Mouse (Mus musculus): ENCODE data around the gene Cbx5.
A peak's percentile ranks its signal among the peaks of the same experiment; 100 is the strongest.
"Not testable (repeated sequence)": the region's sequence is repeated elsewhere in the genome, so short reads cannot be mapped to it uniquely, and the experiment has no call there.

Cbx5 gene

DNA sequence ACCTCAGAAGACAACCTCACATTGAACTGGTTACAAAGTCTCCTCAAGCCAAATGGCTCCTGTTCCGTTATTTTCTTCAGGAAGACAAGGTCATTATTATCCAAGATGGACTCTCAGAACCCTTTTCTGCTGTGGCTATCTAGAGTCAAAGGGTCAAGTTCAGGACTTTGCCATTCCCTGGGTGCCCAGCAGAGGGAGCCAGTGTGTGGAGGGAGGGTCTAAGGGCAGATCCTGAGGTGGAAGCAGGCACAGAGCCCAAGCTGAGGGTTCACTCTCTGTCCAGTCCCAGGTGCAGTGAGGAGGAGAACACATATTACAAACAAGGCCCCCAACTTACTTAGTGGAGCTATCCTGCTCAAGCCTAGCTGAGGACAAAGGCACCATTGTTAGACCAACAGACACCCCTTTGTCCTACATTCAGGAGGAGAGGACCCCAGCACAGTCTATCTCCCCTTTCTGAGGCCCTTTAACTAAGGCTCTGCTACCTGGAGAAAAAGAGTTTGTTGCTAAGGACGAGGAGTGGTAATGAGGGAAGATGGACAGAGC is 10.7 kb upstream of the Cbx5 start:
- peak; percentile 51 for DNase-seq

DNA sequence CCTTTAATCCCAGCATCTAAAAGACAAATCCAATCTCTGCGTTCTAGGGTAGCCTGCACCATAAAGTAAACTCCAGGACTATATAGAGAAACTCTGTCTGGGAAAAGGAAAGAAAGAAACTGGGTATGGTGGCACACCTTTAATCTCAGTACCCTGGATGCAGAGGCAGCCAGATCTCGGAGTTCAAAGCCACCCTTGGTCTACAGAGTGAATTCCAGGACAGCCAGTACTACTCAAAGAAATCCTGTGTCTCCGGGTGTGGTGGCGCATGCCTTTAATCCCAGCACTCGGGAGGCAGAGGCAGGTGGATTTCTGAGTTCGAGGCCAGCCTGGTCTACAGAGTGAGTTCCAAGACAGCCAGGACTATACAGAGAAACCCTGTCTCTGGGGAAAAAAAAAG is 9.9 kb upstream of the Cbx5 start:
- not testable (repeated sequence) for DNase-seq

DNA sequence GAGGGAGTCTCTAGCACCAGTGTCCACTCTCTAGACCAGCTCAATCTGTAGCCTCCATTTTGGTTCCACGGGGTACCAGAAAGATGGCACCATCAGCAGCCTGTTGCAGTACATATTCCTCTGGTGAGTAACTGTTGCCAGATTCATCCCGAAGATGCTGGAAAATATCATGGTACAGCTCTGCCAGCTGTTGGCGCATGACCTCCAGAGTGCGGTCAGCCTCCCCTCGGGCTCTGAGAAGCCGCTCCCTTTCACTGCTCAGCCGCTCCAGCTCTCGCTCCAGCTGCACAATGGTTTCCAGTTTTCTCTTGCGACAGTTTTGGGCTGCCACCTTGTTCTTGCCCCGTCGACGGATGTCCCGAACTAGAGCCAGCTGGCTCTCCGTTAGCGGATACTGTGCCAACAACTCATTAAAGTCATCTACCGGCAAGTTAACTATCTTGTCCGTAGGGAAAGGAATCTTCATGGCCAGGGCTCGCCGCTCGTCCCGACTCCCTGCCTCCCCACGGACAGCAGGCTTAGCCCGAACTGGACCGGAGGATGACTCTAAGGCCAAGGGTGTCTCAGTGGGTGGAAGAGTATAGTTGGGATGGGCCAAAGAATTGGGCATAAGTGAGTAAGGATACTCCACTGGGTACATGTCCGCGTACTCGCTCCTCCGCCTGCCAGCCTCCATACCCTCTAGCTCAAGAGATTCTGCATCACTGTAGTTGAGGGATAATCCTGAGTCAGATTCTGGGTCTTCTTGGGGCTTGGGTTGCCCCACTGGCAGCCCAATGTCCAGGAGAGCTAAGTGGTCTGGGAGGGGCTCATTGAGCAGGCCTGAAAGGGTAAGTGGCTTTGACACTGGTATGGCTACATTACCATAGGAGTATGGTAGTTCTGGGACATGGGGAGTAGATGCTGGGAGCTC is 9.0 kb upstream of the Cbx5 start:
- no peak for DNase-seq

DNA sequence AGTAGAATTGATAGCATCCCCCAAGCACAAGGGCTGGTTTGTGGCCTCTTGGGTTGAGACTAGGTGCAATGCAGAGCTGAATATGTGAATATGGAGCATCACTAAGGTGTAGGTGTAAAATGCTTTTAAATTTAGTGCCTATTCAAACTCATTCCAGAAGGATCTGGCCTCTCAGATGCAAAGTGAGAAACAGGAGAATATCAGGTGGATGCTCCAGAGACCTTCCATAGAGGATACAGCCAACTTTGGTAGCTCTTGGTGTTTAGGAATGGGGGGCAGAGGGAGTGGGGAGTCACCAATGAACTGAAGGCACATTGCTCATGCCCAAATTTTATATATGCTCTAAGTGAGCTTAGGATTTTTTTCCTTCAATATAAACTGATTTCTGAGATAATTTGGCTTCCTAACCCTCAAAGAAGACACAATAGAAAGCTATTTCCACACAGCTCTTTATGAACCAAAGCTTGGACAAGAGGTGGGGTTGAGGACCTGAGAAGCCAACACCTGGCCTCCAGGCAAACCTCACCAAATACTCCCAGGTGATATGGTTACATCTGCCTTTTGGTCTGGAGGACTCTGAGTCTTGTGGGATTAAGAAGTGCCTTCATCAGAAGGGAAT is 8.3 kb upstream of the Cbx5 start:
- DNase-seq: no peak

GRCm38 (mm10) chr15:103247078-103247781 is 7.6 kb upstream of the Cbx5 start:
- no peak for DNase-seq

DNA sequence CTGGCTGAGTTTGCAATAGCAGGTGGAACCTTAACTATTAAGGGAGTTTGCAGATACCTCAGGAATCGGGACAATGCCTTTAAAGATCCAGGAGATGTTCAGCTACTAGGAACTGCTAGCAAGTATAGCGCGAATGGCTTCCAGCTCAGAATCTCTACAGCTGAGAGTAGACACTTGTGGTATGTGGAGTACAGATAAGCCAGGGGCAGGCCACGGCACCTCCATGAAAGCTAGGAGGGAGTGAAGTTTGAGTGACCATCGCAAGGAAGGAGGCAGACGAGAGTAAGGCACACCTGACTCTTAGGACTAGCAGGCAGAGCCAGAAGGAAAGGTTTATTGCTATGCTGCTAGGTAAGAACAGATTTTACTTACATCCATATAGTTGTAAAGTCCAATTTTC is 6.0 kb upstream of the Cbx5 start:
- no peak for DNase-seq

DNA sequence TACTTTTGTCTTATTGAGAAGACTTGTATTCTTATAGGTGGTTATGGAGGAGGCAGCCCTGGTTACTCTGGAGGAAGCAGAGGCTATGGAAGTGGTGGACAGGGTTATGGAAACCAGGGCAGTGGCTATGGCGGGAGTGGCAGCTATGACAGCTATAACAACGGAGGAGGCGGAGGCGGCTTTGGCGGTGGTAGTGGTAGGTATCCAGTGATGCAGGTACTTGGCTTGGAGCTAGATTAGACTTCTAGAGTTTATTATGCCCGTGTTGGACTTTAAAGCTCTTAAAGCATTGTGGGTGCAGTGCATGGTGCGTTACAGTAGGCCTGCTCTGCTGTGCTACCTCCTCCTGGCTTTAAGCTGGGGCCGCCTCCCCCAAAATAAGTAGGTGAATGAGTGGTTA is 3.3 kb upstream of the Cbx5 start:
- DNase-seq: no peak

GRCm38 (mm10) chr15:103241071-103242018 is 1.7 kb upstream of the Cbx5 start:
- not testable (repeated sequence) for DNase-seq

- DNase-seq: peak; percentile 86
Observed at GRCm38 (mm10) chr15:103240160-103241028, 778 bp upstream of the Cbx5 start, which contains the start of gene Hnrnpa1. Gene Hnrnpa1, plus strand, starts transcription at chr15:103240432.

DNA sequence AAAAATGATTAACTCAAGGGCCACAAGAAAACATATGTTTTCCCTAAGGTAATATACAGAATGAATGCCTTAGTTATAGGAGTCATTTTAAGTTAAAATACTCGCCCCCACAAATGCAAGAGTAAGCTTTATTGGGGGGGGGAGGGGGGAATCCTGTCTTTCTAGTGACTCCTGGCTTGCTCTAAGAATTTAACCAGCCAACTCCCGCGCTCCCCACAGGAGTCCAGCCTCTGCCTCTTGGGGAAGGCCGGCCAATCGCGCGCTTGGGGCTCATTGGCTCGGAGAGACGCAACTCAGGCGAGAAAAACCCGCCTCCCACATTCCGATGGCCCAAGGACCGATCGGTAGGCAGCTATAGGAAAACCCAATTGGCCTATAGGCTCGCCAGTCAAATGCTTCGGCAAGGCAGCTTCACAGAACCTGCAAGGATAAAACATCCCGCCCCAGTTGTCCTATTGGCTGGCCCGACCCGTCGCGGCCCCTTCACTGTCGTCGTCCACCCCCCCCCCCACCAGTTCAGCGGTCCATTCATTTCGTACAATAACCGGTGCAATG is 409 bp downstream of the Cbx5 start:
- DNase-seq: peak; percentile 94

GRCm38 (mm10) chr15:103237295-103237694 is 2.3 kb downstream of the Cbx5 start:
- no peak for DNase-seq

DNA sequence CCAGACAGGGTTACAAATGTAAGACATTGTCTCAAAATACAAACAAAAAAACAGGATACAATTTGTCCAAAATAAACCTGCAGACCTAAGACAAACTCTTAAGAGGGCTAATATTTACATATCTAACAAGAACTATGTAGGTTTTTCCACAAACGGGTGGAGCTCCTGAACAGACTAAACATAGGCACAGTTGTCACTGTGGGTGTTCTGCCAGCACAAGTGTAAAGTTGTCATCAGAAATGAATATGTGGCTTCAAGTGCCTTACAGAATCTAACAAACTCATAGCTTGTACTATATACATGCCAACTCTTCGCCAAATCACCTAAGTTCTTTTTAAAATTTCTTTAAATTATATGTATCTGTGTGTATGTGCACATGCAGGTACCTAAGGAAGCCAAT is 6.5 kb downstream of the Cbx5 start:
- no peak for DNase-seq

DNA sequence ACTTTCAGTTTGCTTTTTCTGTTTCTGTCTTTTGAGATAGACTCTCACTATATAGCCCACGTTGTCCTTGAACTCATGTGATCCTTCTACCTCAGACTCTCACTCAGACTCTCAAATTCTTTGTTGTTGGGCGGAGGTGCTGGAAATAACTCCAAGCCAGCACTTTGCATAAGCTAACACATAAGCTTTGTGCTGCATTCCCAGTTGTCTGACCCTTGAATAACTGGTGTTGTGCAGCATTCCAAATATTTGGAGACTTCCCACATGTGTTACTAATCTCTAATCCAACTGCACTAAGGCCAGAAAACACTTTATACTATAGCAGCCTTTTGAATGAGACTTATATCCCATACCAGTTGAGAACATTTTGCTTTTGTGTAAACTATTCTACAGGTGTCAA is 10.7 kb downstream of the Cbx5 start:
- DNase-seq: no peak

- no peak for DNase-seq
Observed at GRCm38 (mm10) chr15:103227572-103227971, 12.0 kb downstream of the Cbx5 start.

GRCm38 (mm10) chr15:103227022-103227421 is 12.6 kb downstream of the Cbx5 start:
- DNase-seq: no peak

GRCm38 (mm10) chr15:103224161-103224560 is 15.5 kb downstream of the Cbx5 start:
- DNase-seq: no peak

DNA sequence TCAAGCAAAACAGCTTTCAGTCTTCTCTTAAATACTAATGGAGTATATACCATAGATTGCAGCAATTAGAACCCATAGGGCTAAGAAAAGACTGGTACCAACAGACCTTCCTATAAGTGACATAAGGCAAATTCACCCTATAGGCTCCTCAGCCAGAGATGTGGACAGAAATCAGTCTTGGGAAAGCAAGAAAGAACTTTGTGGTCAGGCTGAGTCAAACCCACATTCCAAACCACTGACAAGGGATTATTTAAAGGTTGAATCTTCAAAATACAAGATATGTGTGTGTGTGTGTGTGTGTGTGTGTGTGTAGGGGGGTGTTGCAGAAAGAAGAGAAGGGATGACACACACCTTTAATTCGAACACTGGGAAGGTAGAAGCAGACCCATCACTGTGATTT is 18.2 kb downstream of the Cbx5 start:
- DNase-seq: no peak

- DNase-seq: no peak
Observed at GRCm38 (mm10) chr15:103220785-103221184, 18.8 kb downstream of the Cbx5 start.

DNA sequence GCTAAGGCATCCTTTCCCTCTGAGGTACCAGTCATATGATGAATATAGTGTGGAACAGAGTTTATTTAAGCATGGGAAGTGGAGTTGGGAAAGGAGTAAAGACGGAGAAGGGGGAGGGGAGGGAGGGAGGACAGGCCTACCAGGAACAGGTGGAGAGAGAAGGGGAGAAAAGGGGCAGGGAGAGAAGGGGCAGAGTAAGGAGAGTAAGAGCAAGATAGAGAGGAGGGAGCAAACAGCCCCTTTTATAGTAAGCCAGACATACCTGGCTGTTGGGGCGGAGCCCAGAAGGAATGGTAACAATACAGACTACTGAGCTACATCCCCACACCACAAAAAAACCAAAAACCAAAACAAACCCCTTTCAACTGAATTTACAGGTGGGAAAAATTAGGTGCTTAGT is 23.6 kb downstream of the Cbx5 start:
- no peak for DNase-seq

DNA sequence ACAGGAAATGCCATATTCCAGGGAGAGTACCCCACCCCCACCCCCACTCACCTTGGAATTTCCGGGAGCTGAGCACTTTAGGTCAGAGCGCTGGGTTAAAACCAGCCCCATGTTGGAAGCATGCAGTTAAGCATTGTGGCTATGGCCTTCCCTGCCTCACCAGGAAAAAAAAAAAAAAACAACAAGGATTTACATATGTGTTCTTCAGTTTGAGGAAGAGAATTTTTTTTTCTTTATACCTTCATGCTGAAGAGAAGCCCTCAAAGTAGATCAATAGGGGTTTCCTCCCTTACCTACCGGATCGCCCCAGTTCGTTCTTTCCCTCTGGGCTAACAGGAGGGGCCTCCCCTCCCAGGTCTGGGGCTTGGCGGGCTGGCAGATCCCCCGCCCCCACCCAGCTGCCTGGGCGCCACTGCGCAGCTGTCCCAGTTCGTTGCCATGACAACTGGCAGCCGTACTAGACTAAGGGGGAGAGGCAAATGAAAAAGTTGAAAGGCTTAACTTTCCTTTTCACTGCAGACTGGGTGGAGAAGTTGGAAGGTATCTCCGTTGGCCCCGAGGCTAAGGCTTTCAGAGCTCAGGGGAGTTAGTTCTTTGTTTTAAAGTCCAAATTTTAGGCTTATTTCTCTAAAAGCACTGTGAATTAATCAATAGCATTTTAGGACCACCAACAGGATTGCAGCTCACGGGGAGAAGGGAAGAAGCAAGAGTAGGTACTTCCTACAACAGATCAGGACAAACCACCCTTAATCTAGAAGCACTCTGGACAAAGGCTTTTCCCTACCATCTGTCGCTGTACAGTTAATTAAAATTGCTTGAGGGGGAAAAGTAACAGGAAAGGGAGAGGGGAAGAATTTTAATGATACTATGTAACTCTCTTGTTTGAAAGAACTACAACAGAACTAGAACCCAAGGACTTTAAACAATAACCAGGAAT is 24.4 kb downstream of the Cbx5 start:
- DNase-seq: peak; percentile 89
